Mouse (Mus musculus): ENCODE data around the gene Mgp. TPM values are rescaled to one million over a fixed set of nuclear protein-coding genes. Genes with fewer than 3 reads are reported as not detected.

The Mgp gene
- not detected for polyA plus RNA-seq (2017; shearing (Covaris generic))

DNA sequence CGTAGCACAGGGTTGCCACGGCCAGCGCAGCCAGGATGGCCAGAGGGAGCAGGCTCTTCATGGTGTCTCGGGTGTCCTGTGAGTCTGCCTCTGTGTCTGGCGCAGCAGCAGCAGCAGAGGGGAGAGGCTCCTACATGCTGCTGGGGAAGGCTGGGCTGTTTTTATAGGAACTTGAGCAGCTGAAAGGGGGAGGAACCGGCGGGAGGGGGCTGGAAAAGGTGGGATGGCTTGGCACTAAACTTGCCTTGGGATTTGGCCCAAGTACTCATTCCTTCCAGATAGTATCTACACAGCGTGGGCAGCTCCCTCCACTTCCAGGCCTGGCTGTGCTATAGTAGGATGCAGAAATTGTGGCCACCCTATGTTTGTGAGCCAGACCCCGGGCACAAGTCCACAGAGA lies at the start of gene Mgp:
Mgp (minus strand) TSS at position 154 of the 400 bp plus-strand sequence.

DNA sequence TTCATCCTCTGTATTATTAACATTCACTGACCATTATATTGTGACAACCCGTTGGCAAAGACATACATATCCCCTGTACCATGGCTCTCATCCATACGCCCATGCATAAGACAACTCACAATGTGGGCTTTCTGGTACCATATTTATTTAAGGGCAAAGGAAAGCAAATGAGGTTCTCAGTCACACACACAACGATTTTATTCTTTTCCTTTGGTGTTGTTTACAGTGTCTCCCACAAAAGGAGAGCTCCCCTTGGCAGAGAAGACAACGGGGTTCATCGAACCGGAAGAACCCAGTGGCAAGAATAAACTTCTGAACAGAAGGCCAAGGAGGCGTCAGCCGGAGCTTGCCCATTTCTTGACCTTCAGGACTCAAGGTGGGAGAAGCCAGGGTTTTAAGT lies 47.9 kb upstream of the Mgp start, which contains the start of gene Pde6h:
Pde6h (plus strand) TSS at position 301 of the 400 bp plus-strand sequence.

DNA sequence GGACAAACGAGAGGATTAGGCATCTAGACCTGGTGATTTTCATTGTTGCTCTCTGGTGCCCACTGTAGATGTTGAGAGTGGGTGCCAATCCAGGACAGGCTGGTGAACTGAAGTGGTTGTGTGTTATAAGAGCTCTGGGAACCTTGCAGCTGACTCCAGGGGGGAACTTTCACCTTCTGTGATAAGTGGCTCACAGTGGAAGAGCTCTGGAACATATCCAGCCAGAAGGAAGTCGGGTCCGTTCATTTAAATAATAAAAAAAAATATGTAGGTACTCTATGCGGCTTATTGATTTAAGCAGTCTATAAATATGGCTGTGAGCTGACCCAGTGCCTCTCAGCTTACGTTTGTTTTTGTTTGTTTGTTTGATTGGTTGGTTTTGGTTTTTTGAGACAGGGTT lies 46.5 kb upstream of the Mgp start, which contains the start of gene Erp27:
Erp27 (minus strand) TSS at position 101 of the 400 bp plus-strand sequence.

DNA sequence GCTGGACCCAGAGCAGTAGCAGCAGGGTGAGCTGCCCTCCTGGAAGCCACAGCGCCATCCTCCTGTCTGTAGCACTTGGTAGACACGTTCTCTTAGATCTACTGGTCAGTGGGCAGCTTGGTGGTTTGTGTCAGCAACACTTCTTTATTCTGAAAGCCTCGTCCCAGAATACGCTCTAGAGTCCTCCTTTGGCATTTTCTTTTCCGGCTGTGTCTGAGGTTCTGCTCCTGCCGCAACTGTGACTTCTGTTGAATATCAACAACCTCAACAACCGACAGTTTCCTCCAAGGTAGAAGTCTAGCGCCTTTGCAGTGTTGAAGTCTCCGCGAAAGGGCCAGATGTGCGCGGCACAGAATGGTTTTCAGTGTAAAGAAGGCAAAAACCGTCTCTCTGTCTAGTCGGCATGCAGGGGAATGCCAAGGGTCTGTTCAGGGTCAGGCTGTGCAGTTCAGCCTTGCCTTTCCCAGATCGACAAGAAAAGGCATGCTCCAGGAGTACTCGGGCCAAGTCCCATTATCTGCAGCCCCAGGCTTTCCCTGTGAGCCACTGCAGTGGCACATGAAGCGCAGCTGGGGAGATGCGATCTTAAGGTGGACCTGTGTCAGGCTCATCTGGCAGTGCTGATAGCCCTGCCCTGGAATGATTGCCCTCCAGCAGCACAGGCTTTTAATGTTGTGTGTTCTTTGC lies 18.3 kb downstream of the Mgp start, which contains the start of gene Art4:
Art4 (minus strand) TSS at position 548 of the 687 bp plus-strand sequence.

DNA sequence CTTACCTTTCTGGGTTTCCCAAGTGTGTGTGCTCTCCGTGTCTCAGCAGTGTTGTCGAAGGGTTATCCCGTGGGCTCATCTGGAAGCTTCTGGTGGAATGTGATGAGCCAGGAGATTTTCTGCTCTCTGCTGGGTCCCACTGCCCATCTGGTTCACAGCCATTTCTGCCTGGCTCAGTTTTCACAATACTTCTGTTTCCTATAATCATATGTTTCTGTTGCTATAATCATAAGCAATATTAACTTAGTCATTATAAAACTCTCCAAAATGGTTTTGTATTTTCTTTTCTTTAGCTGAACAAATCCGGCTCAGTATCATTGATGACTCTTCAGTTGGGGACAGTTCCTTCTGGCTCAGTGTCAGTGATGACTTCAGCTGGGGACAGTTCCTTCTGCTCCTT lies 40.3 kb downstream of the Mgp start, which contains the start of gene Smco3:
Smco3 (minus strand) TSS at position 101 of the 400 bp plus-strand sequence.

DNA sequence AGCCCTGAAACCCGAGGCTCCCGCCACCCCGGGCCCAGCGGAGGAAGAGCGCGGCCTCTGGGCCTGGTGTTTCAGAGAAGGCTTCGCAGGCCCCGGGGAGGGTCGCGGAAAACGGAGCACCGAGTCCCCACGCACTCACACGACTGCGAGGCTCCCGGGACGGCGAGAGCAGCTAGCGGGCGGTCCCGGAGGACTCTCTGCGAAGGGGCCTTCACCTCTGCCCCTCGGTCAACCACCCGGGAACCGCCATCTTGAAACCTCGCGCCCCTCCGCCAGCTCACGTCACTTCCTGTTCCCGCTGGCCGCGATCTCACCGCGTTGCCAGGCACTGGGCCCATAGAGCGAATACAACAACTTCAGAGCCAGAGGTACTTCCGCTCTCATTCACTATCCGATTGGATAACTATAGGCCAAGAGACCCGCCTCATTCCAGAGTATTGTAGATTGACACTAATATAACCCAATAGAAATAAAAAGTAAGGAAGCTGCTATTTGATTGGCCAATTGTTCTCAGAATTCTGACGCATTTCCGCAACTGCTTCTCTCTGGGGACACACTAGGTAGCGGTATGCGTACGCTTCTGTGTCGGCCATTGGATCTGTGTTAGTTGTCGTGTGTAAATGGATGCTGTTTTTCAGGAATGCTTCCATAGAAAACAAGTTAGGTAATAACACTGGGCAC lies 47.6 kb downstream of the Mgp start, which contains the start of gene Wbp11:
Wbp11 (minus strand) TSS at position 353 of the 681 bp plus-strand sequence.

DNA sequence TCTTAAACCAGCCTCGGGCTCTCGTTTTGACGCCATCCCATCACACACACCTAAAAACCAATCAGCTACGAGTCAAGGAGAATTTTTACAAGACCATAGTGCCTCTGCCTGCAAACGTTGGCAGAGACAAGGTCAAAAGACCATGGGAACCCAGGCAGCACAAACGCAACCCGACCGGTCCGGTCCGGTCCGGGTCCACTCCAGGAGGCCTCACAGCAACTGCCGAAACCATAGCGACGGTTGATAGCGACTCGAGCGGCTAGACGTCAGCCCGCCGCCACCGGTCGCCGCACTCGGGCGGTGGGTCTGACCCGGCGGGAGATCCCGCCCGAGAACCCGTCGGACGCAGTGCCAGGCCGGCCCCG lies 48.1 kb downstream of the Mgp start, which contains the start of gene BC049715:
BC049715 (plus strand) TSS at position 111 of the 365 bp plus-strand sequence.

Other genes with a start within 250 kb of the Mgp start
- 1 to 10 TPM in 1 of 2 experiments, under 1 TPM in 1; 0.59 to 4.0 TPM for gene Plbd1, start 213.9 kb downstream of the Mgp start, polyA plus RNA-seq (2017; shearing (Covaris generic))
- under 1 TPM in 1 of 2 experiments, not detected in 1; 0.28 TPM for gene Gucy2c, start 94.1 kb downstream of the Mgp start, polyA plus RNA-seq (2017; shearing (Covaris generic))
- gene Hist4h4, start 71.4 kb downstream of the Mgp start, polyA plus RNA-seq (2017; shearing (Covaris generic)) = 1 to 10 TPM; 1.5 to 1.6 TPM
- gene H2afj, start 67.6 kb downstream of the Mgp start, polyA plus RNA-seq (2017; shearing (Covaris generic)) = 100 to 1,000 TPM; 142 to 168 TPM
- 1 to 10 TPM; 3.4 to 4.0 TPM for gene BC049715, start 48.2 kb downstream of the Mgp start, polyA plus RNA-seq (2017; shearing (Covaris generic))
- 100 to 1,000 TPM; 104 to 132 TPM for gene Wbp11, start 47.6 kb downstream of the Mgp start, polyA plus RNA-seq (2017; shearing (Covaris generic))
- not detected for gene Smco3, start 40.4 kb downstream of the Mgp start, polyA plus RNA-seq (2017; shearing (Covaris generic))
- 1 to 10 TPM; 1.9 to 3.8 TPM for gene Art4, start 18.1 kb downstream of the Mgp start, polyA plus RNA-seq (2017; shearing (Covaris generic))
- gene Erp27, start 46.4 kb upstream of the Mgp start, polyA plus RNA-seq (2017; shearing (Covaris generic)) = 1 to 10 TPM; 1.8 TPM
- gene Pde6h, start 48.0 kb upstream of the Mgp start, polyA plus RNA-seq (2017; shearing (Covaris generic)) = 1 to 10 TPM in 1 of 2 experiments, under 1 TPM in 1; 0.42 to 1.6 TPM
- gene Arhgdib, start 66.1 kb upstream of the Mgp start, polyA plus RNA-seq (2017; shearing (Covaris generic)) = 1,000 to 10,000 TPM; 2,036 to 2,387 TPM